Mouse (Mus musculus): Measurements from ENCODE around the gene Smok3a. TPM values are rescaled to one million over a fixed set of nuclear protein-coding genes. Genes with fewer than 3 reads are reported as not detected.
"Not testable (repeated sequence)": the region's sequence is repeated elsewhere in the genome, so short reads cannot be mapped to it uniquely, and the experiment has no call there.

The Smok3a gene
- not detected in 2 replicates for polyA plus RNA-seq (2016; fragmentation: Nextera tagmentation; extraction: Ambion mirVana)

DNA sequence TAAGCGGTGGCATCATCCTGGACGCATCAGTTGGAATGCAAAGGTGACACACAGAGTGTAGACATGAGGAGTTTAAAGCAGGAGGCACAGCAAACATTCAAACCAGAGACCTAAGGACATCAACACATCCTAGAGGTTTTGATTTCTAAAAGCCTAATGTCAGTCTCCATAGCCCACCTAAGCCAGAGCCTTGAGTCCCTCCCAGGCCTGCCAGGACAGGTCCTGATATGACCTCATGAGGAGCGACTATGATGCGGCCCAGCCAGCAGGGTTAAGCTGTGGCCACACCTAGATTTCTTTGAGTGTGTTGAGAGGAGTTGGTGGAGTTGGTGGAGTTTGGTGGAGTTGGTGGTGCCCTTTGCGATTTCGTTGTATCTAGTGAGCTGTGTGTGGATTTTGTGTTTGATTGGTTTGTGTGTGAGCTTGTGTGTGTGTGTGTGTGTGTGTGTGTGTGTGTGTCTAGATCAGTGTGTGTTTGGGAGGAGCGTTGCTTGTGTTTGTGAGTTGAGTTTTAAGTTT is at the start of gene Smok3a, which contains the start of gene Smok3b:
Gene Smok3a, plus strand, starts transcription at position 301 of the 519 bp plus-strand sequence.
Gene Smok3b, plus strand, starts transcription at position 469 of the 519 bp plus-strand sequence.
- H3K27ac ChIP-seq; H3K27me3 ChIP-seq (ENCODE audit: insufficient read depth, poor library complexity, severe bottlenecking); H3K4me1 ChIP-seq; H3K4me3 ChIP-seq; DNase-seq (ENCODE audit: low spot score); H3K9me3 ChIP-seq; H3K36me3 ChIP-seq: not testable (repeated sequence)
- WGBS = 76% methylated on average over 4 of the region's 7 CpGs

DNA sequence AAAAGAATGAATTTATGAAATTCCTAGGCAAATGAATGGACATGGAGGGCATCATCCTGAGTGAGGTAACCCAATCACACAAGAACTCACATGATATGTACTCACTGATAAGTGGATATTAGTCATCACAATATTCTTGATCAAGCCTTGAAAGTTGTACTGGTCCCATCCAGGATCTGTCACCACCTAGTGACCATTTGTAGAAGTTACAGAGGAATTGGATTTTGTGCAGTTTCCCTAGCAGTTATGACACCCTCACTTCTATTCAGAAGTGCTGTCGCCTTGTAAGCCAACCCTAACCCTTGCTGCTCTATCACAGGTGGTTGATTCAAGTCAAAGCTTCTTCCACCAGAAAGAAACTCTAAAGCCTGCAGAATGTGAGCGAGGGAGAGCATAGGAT is 47.9 kb upstream of the Smok3a start:
- DNase-seq (ENCODE audit: low spot score) = no peak
- Histone ChIP-seq H3K27ac (no peak overlapping the region), H3K4me1 (no peaks in the 10 kb centered on the region), H3K27me3 (ENCODE audit: insufficient read depth, poor library complexity, severe bottlenecking) (no peaks in the 10 kb centered on the region), H3K36me3 (no peaks in the 10 kb centered on the region), H3K4me3 (no peak overlapping the region), H3K9me3 (no peaks in the 10 kb centered on the region)
- WGBS = 64% methylated on average over 2 of the region's 2 CpGs

DNA sequence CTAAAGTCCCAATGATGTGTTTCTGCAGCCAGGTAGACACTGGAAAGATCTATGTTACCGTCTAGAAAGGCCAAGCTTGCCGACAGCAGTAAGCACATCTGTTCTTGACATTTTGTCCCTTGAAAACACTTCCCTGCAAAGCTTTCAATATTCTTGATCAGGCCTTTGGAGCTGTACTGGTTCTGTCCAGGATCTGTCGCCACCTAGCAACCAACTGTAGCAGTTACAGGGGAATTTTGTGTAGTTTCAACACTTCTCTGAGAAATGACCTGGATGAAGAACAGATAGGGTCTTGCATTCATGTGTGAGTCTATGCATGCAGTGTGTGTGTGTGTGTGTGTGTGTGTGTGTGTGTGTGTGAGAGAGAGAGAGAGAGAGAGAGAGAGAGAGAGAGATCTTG is 47.3 kb upstream of the Smok3a start:
- Histone ChIP-seq H3K9me3 (no peaks in the 10 kb centered on the region), H3K4me1 (no peaks in the 10 kb centered on the region), H3K36me3 (no peaks in the 10 kb centered on the region), H3K4me3 (no peak overlapping the region), H3K27ac (no peak overlapping the region), H3K27me3 (ENCODE audit: insufficient read depth, poor library complexity, severe bottlenecking) (no peaks in the 10 kb centered on the region)
- no peak for DNase-seq (ENCODE audit: low spot score)
- WGBS = 54% methylated on average over 3 of the region's 3 CpGs

DNA sequence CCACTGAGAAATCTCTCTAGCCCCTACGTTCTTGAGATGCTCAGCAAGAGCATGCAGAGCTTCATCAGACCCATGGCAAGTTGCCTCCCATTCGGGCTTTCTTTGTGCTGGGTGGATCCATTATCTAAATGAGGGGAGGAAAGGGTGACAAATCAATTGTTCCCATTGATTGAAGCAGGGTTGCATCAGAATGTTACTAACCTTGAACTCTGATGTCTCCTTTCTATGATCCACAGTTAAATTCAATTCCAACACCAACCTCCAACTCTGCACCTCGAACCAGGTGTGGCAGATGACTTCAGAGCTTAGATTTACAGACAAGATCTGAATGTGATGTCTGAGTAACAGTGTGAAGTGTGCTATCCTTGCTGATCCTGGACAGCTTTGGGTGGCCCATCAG is 46.3 kb upstream of the Smok3a start:
- no peak overlapping the region for H3K4me3 ChIP-seq
- H3K36me3 ChIP-seq = no peaks in the 10 kb centered on the region
- 68% methylated on average over 3 of the region's 3 CpGs for WGBS
- H3K27ac ChIP-seq = no peak overlapping the region
- H3K9me3 ChIP-seq = no peaks in the 10 kb centered on the region
- no peak for DNase-seq (ENCODE audit: low spot score)
- H3K4me1 ChIP-seq = no peaks in the 10 kb centered on the region
- H3K27me3 ChIP-seq (ENCODE audit: insufficient read depth, poor library complexity, severe bottlenecking) = no peaks in the 10 kb centered on the region

DNA sequence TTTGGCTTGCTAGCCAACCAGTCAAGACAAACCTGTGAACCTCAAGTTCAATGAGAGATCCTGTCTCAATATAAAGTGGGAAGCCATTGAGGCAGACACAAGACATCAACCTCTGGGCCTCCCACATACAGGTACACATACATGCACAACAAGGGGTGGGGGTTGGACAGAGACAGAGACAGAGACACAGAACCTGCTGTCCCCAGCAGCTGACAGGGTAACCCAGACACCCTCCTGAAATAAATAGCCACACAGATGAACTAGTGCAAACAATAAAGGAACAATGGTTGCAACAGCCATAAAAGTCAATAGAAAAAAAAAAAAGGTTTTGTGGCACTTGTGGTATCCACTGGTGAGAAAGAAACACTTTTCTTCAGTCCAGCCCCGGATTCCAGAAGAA is 45.6 kb upstream of the Smok3a start:
- Histone ChIP-seq H3K4me1 (no peaks in the 10 kb centered on the region), H3K27me3 (ENCODE audit: insufficient read depth, poor library complexity, severe bottlenecking) (no peaks in the 10 kb centered on the region), H3K4me3 (no peak overlapping the region), H3K27ac (no peak overlapping the region), H3K36me3 (no peaks in the 10 kb centered on the region), H3K9me3 (no peaks in the 10 kb centered on the region)
- DNase-seq (ENCODE audit: low spot score) = no peak
- 63% methylated on average over 1 of the region's 1 CpGs for WGBS

DNA sequence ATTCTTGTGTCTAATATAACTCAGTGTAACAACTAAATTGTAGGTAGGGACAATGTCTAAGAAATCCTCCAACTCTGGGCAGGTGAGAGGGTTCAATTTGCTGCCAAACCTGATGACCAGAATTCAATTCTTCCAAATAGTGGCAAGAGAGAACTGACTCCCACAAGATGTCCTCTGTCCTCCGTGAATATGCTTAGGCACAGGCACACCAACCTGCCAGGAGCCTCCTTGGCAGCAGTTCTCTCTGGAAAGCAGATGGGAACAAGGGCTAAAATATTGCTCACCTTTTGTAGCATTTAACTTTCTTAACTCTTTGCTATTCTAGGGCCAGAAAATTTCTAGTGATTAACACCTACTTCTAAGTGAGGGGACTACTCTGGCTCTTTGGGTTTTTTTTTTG is 43.8 kb upstream of the Smok3a start:
- DNase-seq (ENCODE audit: low spot score) = no peak
- WGBS = 47% methylated on average over 1 of the region's 1 CpGs

DNA sequence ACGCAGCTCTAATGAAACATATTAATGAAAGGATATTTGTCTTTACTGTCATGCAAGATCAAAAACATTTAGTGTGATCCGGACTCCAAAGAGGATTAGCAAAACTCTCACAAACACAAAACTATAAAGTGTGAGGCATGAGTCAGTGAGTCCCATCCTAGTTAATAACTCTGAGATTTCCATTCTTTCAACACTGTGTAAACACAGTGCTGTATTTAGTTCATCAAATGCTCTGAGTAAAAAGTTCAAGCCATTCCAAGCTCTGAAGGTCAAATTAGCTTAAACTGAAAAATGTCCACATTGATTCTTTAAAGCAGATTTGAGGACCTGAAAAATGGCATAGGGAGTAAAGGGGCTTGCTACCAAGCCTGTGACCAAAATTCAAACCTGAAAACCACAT is 42.0 kb upstream of the Smok3a start:
- no peaks in the 10 kb centered on the region for H3K27me3 ChIP-seq (ENCODE audit: insufficient read depth, poor library complexity, severe bottlenecking)

More for the DNA sequence above, 43.8 kb upstream of the Smok3a start:
- no peak overlapping the region for H3K4me3 ChIP-seq
- H3K4me1 ChIP-seq = no peaks in the 10 kb centered on the region
- H3K27ac ChIP-seq = no peak overlapping the region
- no peaks in the 10 kb centered on the region for H3K9me3 ChIP-seq
- H3K27me3 ChIP-seq (ENCODE audit: insufficient read depth, poor library complexity, severe bottlenecking) = no peaks in the 10 kb centered on the region
- H3K36me3 ChIP-seq = no peaks in the 10 kb centered on the region

DNA sequence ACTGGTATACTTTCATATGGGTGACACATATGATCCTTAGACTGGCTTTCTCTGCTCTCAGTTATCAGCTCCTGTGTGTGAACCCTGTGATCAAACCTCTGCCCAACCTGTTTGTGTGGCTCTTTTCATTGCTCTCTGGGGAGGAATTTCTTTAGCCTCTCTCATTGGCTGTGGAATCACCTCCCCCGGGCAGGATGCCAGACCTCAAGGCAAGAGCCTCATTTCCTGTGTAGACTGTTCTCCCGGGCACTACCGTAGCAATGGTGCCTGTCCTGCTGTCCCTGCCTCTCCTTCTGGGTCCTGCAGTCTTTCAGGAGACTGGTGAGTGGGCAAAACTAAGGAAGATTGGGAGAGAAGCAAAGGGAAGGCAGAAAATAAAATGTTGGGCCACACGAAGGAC is 39.8 kb upstream of the Smok3a start, which contains the start of gene Azgp1:
Gene Azgp1, plus strand, starts transcription at position 221 of the 400 bp plus-strand sequence.
- Histone ChIP-seq H3K4me3 (no peak within 1 kb of the TSS), H3K9me3 (no peaks in the 10 kb centered on the region), H3K36me3 (no peaks in the 10 kb centered on the region), H3K27me3 (ENCODE audit: insufficient read depth, poor library complexity, severe bottlenecking) (no peaks in the 10 kb centered on the region), H3K4me1 (no peaks in the 10 kb centered on the region), H3K27ac (no peak within 1 kb of the TSS)
- 70% methylated on average over 4 of the region's 4 CpGs for WGBS
- no peak for DNase-seq (ENCODE audit: low spot score)

More for the DNA sequence above, 42.0 kb upstream of the Smok3a start:
- Histone ChIP-seq H3K4me1 (no peaks in the 10 kb centered on the region), H3K27ac (no peak overlapping the region), H3K36me3 (no peaks in the 10 kb centered on the region), H3K9me3 (no peaks in the 10 kb centered on the region), H3K4me3 (no peak overlapping the region)
- 68% methylated on average over 2 of the region's 2 CpGs for WGBS
- no peak for DNase-seq (ENCODE audit: low spot score)

DNA sequence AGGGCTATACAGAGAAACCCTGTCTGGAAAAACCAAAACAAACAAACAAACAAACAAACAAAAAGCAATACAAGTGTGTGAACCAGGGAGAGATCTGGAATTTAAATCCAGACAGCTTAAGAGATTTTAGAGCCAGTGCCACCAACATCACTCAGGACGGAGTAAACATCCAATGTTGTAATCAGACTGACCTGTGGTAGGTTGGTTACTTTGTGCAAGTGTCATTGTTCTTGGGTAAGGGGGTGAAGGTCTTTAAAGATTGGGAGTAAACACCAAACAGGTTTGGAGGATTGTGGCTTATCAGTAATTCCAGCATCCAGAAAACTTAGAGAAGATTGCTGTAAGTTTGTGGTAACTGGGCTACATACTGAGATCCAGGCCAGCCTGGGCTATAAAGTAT is 34.7 kb upstream of the Smok3a start:
- no peaks in the 10 kb centered on the region for H3K4me1 ChIP-seq
- H3K9me3 ChIP-seq = no peaks in the 10 kb centered on the region
- H3K27ac ChIP-seq = no peak overlapping the region
- no peak for DNase-seq (ENCODE audit: low spot score)
- H3K36me3 ChIP-seq = no peaks in the 10 kb centered on the region
- 85% methylated on average over 1 of the region's 1 CpGs for WGBS
- H3K27me3 ChIP-seq (ENCODE audit: insufficient read depth, poor library complexity, severe bottlenecking) = no peaks in the 10 kb centered on the region
- no peak overlapping the region for H3K4me3 ChIP-seq

DNA sequence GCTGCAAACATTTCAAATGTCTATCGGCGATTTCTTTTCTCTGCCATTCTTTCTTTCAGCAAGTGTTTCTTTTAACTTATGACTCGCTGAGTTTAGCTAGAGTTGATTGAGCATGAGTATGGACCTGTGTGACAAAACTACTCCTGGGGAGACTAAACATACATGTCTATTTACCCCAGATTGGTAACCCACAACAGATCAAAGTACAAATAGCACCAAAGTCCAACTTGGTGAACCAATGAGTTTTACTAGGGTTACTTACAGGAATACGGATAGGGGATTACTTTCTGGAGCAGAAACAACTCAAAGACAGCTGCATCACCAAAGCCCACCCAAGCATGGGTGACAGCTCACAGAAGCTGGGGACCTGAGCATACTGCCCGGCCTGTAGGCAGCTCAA is 11.6 kb upstream of the Smok3a start:
- 83% methylated on average over 5 of the region's 5 CpGs for WGBS
- no peak overlapping the region for H3K4me3 ChIP-seq
- H3K9me3 ChIP-seq = no peaks in the 10 kb centered on the region
- H3K27ac ChIP-seq = no peak overlapping the region
- H3K4me1 ChIP-seq = no peaks in the 10 kb centered on the region
- H3K27me3 ChIP-seq (ENCODE audit: insufficient read depth, poor library complexity, severe bottlenecking) = no peaks in the 10 kb centered on the region
- no peak for DNase-seq (ENCODE audit: low spot score)
- H3K36me3 ChIP-seq = no peaks in the 10 kb centered on the region

DNA sequence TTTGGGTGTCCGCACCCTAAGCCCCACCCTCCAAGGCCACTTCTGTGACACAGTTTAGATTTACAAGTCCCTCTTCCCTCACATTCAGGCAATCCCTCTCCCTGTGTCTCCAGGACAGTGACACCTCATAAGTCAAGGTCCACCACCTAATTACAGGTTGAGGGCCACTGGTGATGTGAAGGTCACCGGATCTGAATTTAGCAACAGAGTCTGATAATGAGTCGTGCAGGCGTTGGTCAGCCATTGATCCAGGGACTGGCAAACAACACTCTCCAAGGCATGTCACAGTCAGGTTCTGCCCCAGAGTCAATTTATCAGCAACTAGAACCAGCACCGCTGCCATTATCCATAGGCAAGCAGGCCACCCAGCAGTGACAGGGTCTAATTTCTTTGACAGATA is 8.7 kb upstream of the Smok3a start:
- Histone ChIP-seq H3K4me1 (no peaks in the 10 kb centered on the region), H3K27me3 (ENCODE audit: insufficient read depth, poor library complexity, severe bottlenecking) (no peaks in the 10 kb centered on the region), H3K27ac (no peak overlapping the region), H3K9me3 (no peaks in the 10 kb centered on the region), H3K36me3 (no peaks in the 10 kb centered on the region), H3K4me3 (no peak overlapping the region)
- 77% methylated on average over 5 of the region's 5 CpGs for WGBS
- no peak for DNase-seq (ENCODE audit: low spot score)

DNA sequence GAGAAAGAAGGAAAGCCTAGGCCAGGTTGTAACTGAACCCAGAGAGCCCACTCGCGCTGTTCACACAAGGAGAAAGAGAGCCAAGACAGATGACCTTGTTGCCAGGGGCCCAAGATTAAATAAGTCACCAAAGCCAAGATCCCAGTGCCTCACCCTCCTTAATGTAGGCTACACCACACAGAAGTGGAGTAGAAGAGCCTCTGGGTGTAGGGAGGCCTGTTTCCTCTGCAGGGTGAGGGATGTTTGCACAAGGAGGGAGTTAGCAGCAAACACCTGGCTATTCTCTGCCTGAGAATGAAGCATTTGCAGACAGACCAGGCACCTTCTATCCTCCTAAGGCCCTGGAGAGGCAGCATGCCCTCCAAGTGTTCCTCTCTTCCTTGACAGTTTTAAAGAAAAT is 4.5 kb upstream of the Smok3a start:
- H3K27ac ChIP-seq = no peak overlapping the region
- no peaks in the 10 kb centered on the region for H3K4me1 ChIP-seq
- H3K4me3 ChIP-seq = no peak overlapping the region
- WGBS = 79% methylated on average over 2 of the region's 2 CpGs
- no peaks in the 10 kb centered on the region for H3K9me3 ChIP-seq
- H3K36me3 ChIP-seq = no peaks in the 10 kb centered on the region
- no peak for DNase-seq (ENCODE audit: low spot score)
- H3K27me3 ChIP-seq (ENCODE audit: insufficient read depth, poor library complexity, severe bottlenecking) = no peaks in the 10 kb centered on the region

DNA sequence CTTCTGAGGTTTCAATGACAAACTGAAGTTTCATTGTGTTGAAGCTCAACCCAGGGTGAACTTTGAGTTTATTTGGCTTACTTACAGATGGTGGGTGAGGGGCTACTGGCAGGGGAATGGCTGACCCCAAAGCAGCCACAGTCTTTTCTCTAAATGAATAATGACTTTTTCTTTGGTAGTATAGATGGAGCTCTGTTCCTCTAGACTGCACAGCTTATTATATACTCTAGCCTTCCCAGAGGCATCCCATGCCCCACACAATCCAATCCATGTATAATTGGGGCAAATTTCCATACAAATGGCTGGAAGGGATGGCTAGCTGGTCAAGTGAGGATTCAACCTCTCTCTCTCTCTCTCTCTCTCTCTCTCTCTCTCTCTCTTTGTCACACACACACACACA is 4.1 kb upstream of the Smok3a start:
- no peaks in the 10 kb centered on the region for H3K4me1 ChIP-seq
- no peaks in the 10 kb centered on the region for H3K27me3 ChIP-seq (ENCODE audit: insufficient read depth, poor library complexity, severe bottlenecking)
- no peak for DNase-seq (ENCODE audit: low spot score)
- H3K27ac ChIP-seq = no peak overlapping the region
- H3K9me3 ChIP-seq = no peaks in the 10 kb centered on the region
- H3K36me3 ChIP-seq = no peaks in the 10 kb centered on the region
- H3K4me3 ChIP-seq = no peak overlapping the region

DNA sequence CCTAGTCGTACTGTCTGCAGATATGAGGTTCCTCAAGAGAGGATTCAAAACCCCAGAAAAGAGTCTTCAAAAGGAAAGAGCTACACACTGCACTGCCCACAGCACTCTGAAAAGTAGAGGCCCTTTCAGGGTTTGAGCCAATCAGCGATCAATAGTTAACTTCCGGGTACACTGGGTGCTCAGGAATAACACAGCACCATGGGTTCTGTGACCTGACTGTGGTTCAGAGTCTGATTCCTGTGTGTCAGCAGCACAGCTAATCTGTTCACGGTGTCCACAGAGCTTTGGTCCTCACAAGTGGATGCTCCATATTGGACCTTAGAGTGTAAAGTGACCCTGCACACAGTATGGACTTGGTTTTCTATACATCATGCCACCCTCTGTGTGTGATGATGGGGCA is 1.5 kb upstream of the Smok3a start:
- H3K27me3 ChIP-seq (ENCODE audit: insufficient read depth, poor library complexity, severe bottlenecking); H3K4me3 ChIP-seq; DNase-seq (ENCODE audit: low spot score); H3K36me3 ChIP-seq; H3K4me1 ChIP-seq; H3K9me3 ChIP-seq; H3K27ac ChIP-seq: not testable (repeated sequence)
- WGBS = 89% methylated on average over 4 of the region's 4 CpGs

All from heart, embryonic 10.5 days (tissue).